In the genomic region with DNA sequence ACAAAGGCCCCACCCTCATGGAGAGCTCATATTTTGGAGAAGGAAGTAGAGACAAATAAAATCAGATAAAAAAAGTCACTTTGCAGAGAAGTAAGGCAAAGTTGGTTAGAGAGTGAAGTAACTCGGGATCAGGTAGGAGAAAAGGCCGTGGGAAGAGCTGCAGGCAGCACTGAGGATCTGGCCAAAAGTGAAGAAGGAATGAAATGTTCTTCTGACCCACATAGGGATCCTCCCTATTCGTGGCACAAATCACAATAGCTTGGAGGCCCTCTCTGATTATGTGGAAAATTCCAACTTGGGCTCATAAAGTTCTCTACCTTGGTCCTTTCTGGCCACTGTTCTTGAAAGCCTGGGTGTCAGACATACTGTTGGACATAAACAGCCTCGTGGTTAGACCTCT, we compare ENCODE assay signal across 32 mouse cellular contexts.
A peak's percentile ranks its signal among the peaks of the same experiment; 100 is the strongest.
DNase-seq lines count a peak whose midpoint lies in the region; ATAC-seq and TF ChIP-seq lines count a peak whose summit lies in the region.
"Had no signal": no experiment of that assay in that cellular context is flagged by ENCODE, and none has a peak within 500 bp of the region (broad histone marks: within the 10 kb centered on the region; RNA-seq: fewer than 3 reads in every experiment).

No protein-coding gene starts in this region.

- no peaks in the 10 kb centered on the region for H3K9me3 ChIP-seq in liver, embryonic 12.5 days (replicated peaks)
- H3K9me3 ChIP-seq: embryonic facial prominence, embryonic 13.5 days; heart, embryonic 12.5 days; heart, embryonic 15.5 days had no signal

- H3K4me2 ChIP-seq in liver, embryonic 12.5 days = no peak overlapping the region
- H3K4me2 ChIP-seq: embryonic facial prominence, embryonic 13.5 days; forebrain, embryonic 13.5 days; heart, embryonic 12.5 days; heart, embryonic 15.5 days; hindbrain, embryonic 14.5 days had no signal

- H3K9ac ChIP-seq in heart, adult 2 months (ENCODE audit: low read depth, low read length) = no peak overlapping the region
- H3K9ac ChIP-seq in liver, adult 2 months (ENCODE audit: low read depth, low read length) = no peak overlapping the region
- H3K9ac ChIP-seq in liver, embryonic 12.5 days = no peak overlapping the region
- H3K9ac ChIP-seq: embryonic facial prominence, embryonic 13.5 days; forebrain, embryonic 13.5 days; heart, embryonic 12.5 days; heart, embryonic 15.5 days; hindbrain, embryonic 14.5 days had no signal

- H3K36me3 ChIP-seq in heart, adult 2 months (ENCODE audit: control insufficient read depth, insufficient read depth, low read length) = no peaks in the 10 kb centered on the region
- H3K36me3 ChIP-seq in liver, adult 2 months (ENCODE audit: control insufficient read depth, insufficient read depth, low read length) = no peaks in the 10 kb centered on the region
- no peaks in the 10 kb centered on the region for H3K36me3 ChIP-seq in liver, embryonic 12.5 days
- no peaks in the 10 kb centered on the region for H3K36me3 ChIP-seq in thymus, adult 2 months (ENCODE audit: control insufficient read depth, insufficient read depth, low read length)
- H3K36me3 ChIP-seq: embryonic facial prominence, embryonic 10.5 days; embryonic facial prominence, embryonic 13.5 days; forebrain, embryonic 10.5 days; G1E; heart, embryonic 12.5 days; heart, embryonic 15.5 days had no signal

- intact Hi-C loops in heart, adult 2 months (cut with DNase I) = loop anchor here (5.0 kb wide), 3 partner anchors 45 to 115 kb away; no protein-coding TSS in a partner anchor
- intact Hi-C loops in heart, postnatal 10 days (cut with DNase I) = loop anchor here (5.0 kb wide), 2 partner anchors 90 to 245 kb away; no protein-coding TSS in a partner anchor

- peak overlapping the region; percentile 51 for H3K27ac ChIP-seq in heart, adult 2 months
- peak overlapping the region; percentile 49; the same call in 1 of the 2 replicates for H3K27ac ChIP-seq in liver, adult 2 months (replicated peaks; ENCODE audit: insufficient read depth, low read depth, low read length)
- H3K27ac ChIP-seq in liver, embryonic 12.5 days = no peak overlapping the region
- H3K27ac ChIP-seq in thymus, adult 2 months (ENCODE audit: control insufficient read depth, insufficient read depth, low read length) = no peak overlapping the region
- H3K27ac ChIP-seq: embryonic facial prominence, embryonic 10.5 days; embryonic facial prominence, embryonic 13.5 days; forebrain, embryonic 13.5 days; heart, embryonic 15.5 days; hindbrain, embryonic 14.5 days; hindbrain, postnatal 0 days had no signal

- H3K4me3 ChIP-seq in heart, adult 2 months = no peak overlapping the region
- no peak overlapping the region for H3K4me3 ChIP-seq in liver, adult 2 months (ENCODE audit: insufficient read depth, low read depth, low read length)
- H3K4me3 ChIP-seq in liver, embryonic 12.5 days = no peak overlapping the region
- H3K4me3 ChIP-seq in thymus, adult 2 months (ENCODE audit: control insufficient read depth, insufficient read depth, low read length) = no peak overlapping the region
- H3K4me3 ChIP-seq: embryonic facial prominence, embryonic 10.5 days; embryonic facial prominence, embryonic 13.5 days; erythroblast, embryonic 14.5 days; forebrain, embryonic 10.5 days; forebrain, embryonic 13.5 days; heart, embryonic 12.5 days; heart, embryonic 15.5 days had no signal

- TF ChIP-seq POLR2A in heart, adult 2 months (IDR thresholded peaks at IDR 0.05; ENCODE audit: insufficient read depth, low read depth, low read length) = no peak
- no peak for TF ChIP-seq POLR2A in liver, adult 2 months (IDR thresholded peaks at IDR 0.05; ENCODE audit: extremely low read depth, insufficient read depth, low read length)
- TF ChIP-seq POLR2A in thymus, adult 2 months (IDR thresholded peaks at IDR 0.05; ENCODE audit: control insufficient read depth, extremely low read depth, insufficient read depth, low read length, poor library complexity) = no peak

- H3K4me1 ChIP-seq in heart, adult 2 months (ENCODE audit: control insufficient read depth, insufficient read depth, low read length) = peaks cover 3% of the 10 kb centered on the region
- peaks cover 12% of the 10 kb centered on the region for H3K4me1 ChIP-seq in liver, adult 2 months (ENCODE audit: control insufficient read depth, insufficient read depth, low read length)
- H3K4me1 ChIP-seq in liver, embryonic 12.5 days = no peaks in the 10 kb centered on the region
- 0 out of 2 replicates have a peak, but pooled peaks cover 4% of the 10 kb centered on the region for H3K4me1 ChIP-seq in thymus, adult 2 months (replicated peaks; ENCODE audit: control insufficient read depth, insufficient read depth, low read length)
- H3K4me1 ChIP-seq: forebrain, embryonic 13.5 days; heart, embryonic 15.5 days had no signal

- DNase-seq in heart, adult 2 months = no peak
- DNase-seq in heart, postnatal 10 days = no peak
- no peak for DNase-seq in liver, adult 2 months (ENCODE audit: extremely low read depth, low read depth, low spot score)
- peak; percentile 65 for DNase-seq in adipocyte (ENCODE audit: low spot score)
- peak; percentile 96 for DNase-seq in fat pad, adult 2 months (ENCODE audit: extremely low read depth, low read depth, low spot score)
- no peak for DNase-seq in thymus, adult 2 months
- DNase-seq: adrenal gland, adult 2 months; adrenal gland, postnatal 14 days; B cell, adult 2 months; cerebellum, adult 11-12 months; cerebellum, adult 8-10 months; cerebellum, postnatal 10 days; cerebellum, postnatal 36 days; embryo, embryonic 11 days; heart, adult 11 months; heart, postnatal 14 days; heart, postnatal 4 days had no signal

- TF ChIP-seq EP300 in heart, adult 2 months (IDR thresholded peaks at IDR 0.05; ENCODE audit: insufficient read depth, low read depth, low read length) = no peak

- WGBS in heart, adult 2 months = 50% methylated on average over 4 of the region's 4 CpGs
- 86% methylated on average over 4 of the region's 4 CpGs for WGBS in liver, adult 2 months
- WGBS in liver, embryonic 12.5 days (ENCODE audit: insufficient replicate concordance) = 46% methylated on average over 4 of the region's 4 CpGs
- WGBS in thymus, adult 2 months = 76% methylated on average over 4 of the region's 4 CpGs

- no peaks in the 10 kb centered on the region for H3K79me2 ChIP-seq in heart, adult 2 months (replicated peaks; ENCODE audit: control insufficient read depth, insufficient read depth, low read length)
- no peaks in the 10 kb centered on the region for H3K79me2 ChIP-seq in liver, adult 2 months (ENCODE audit: control insufficient read depth, insufficient read depth, low read length)

- no peak for TF ChIP-seq CTCF in heart, adult 2 months (IDR thresholded peaks at IDR 0.05)
- no peak for TF ChIP-seq CTCF in liver, adult 2 months (IDR thresholded peaks at IDR 0.05; ENCODE audit: low read depth, low read length)
- no peak for TF ChIP-seq CTCF in thymus, adult 2 months (IDR thresholded peaks at IDR 0.05; ENCODE audit: borderline replicate concordance, control insufficient read depth, extremely low read depth, insufficient read depth, low read length, poor library complexity)

- ATAC-seq in liver, embryonic 12.5 days = no peak
- ATAC-seq: forebrain, embryonic 13.5 days; forebrain, embryonic 16.5 days; hindbrain, postnatal 0 days; inflammation-experienced regulatory T-cells, adult 6 months; Patski had no signal

- no peaks in the 10 kb centered on the region for H3K27me3 ChIP-seq in heart, adult 2 months (ENCODE audit: control insufficient read depth, insufficient read depth, low read length)
- H3K27me3 ChIP-seq in liver, adult 2 months (ENCODE audit: control insufficient read depth, insufficient read depth, low read length) = no peaks in the 10 kb centered on the region
- H3K27me3 ChIP-seq in liver, embryonic 12.5 days (replicated peaks) = no peaks in the 10 kb centered on the region
- no peaks in the 10 kb centered on the region for H3K27me3 ChIP-seq in thymus, adult 2 months (ENCODE audit: control insufficient read depth, insufficient read depth, low read length)
- H3K27me3 ChIP-seq: CH12.LX; embryonic facial prominence, embryonic 13.5 days; forebrain, embryonic 13.5 days; heart, embryonic 12.5 days; heart, embryonic 15.5 days; Patski had no signal

Comparison
In these comparisons a context has a peak if more than half of its experiments do, and no peak if none do; other contexts are left out.
1. H3K27ac ChIP-seq: peak in heart, adult 2 months (single experiment) and liver, adult 2 months (single experiment); none in liver, embryonic 12.5 days (single experiment) and thymus, adult 2 months (single experiment).
2. DNase-seq: peak in adipocyte (single experiment) and fat pad, adult 2 months (single experiment); none in heart, adult 2 months (0 of 2), heart, postnatal 10 days (0 of 2), liver, adult 2 months (single experiment) and thymus, adult 2 months (single experiment).